ENCODE assay signal across 9 mouse cellular contexts in the genomic region with DNA sequence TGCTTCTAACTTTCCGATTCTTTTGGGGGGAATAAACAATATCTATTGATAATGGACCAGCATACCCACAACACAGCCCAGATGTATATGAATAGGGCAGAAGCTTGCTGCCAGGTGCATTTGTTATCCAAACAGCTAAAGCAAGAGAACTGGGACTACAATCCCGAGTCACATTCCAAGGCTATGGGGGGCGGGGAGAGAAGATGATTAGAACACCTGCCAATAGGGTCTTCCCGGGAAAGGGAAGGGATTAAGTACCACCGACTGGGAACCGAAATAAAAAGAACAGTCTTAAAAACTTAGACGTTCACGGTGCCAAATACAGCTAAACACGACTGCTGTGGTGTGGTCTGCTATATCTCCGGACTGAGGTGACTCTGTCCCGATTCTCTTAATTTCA. TPM values are rescaled to one million over a fixed set of nuclear protein-coding genes. Genes with fewer than 3 reads are reported as not detected.
DNase-seq lines count a peak whose midpoint lies in the region; ATAC-seq and TF ChIP-seq lines count a peak whose summit lies in the region.
"Had no signal": no experiment of that assay in that cellular context is flagged by ENCODE, and none has a peak within 500 bp of the region (broad histone marks: within the 10 kb centered on the region; RNA-seq: fewer than 3 reads in every experiment).

No protein-coding gene starts in this region.

- DNase-seq in lung, adult 2 months, result no peak
- no peak for DNase-seq in lung, adult 18-20 months
- DNase-seq in embryo, embryonic 11 days, result peak; percentile 25
- no peak for DNase-seq in hindbrain, embryonic 14.5 days (ENCODE audit: low spot score)
- no peak for DNase-seq in midbrain, postnatal 0 days (ENCODE audit: low spot score)
- DNase-seq in urinary bladder, postnatal 25 days (ENCODE audit: low spot score), result no peak
- DNase-seq in gastrocnemius, postnatal 25 days, result no peak
- no peak for DNase-seq in MN1 (ENCODE audit: low spot score)

- peak overlapping the region; percentile 93 for H3K9ac ChIP-seq in hindbrain, embryonic 14.5 days
- peak overlapping the region; percentile 71; the same call in 1 of the 2 replicates for H3K9ac ChIP-seq in midbrain, postnatal 0 days (replicated peaks; ENCODE audit: low read length, poor library complexity, severe bottlenecking)

- peaks cover 19% of the 10 kb centered on the region for H3K4me1 ChIP-seq in lung, adult 2 months (ENCODE audit: control insufficient read depth, insufficient read depth, low read length)
- peaks cover 23% of the 10 kb centered on the region for H3K4me1 ChIP-seq in hindbrain, embryonic 14.5 days (replicated peaks; ENCODE audit: control insufficient read depth, insufficient read depth, low read length)
- H3K4me1 ChIP-seq in midbrain, postnatal 0 days (ENCODE audit: insufficient read depth, low read length), result peaks cover 5% of the 10 kb centered on the region; the same call in 1 of the 2 replicates

- no peak for ATAC-seq in hindbrain, embryonic 14.5 days (ENCODE audit: low FRiP score)
- ATAC-seq in midbrain, postnatal 0 days (ENCODE audit: low FRiP score), result no peak

- no peaks in the 10 kb centered on the region for H3K27me3 ChIP-seq in hindbrain, embryonic 14.5 days (ENCODE audit: control insufficient read depth, insufficient read depth, low read length)
- no peaks in the 10 kb centered on the region for H3K27me3 ChIP-seq in midbrain, postnatal 0 days (ENCODE audit: insufficient read depth, low read length)

- H3K9me3 ChIP-seq in hindbrain, embryonic 14.5 days (ENCODE audit: control insufficient read depth, low read length), result no peaks in the 10 kb centered on the region
- no peaks in the 10 kb centered on the region for H3K9me3 ChIP-seq in midbrain, postnatal 0 days (ENCODE audit: low read length)

- TF ChIP-seq CTCF in lung, adult 2 months (IDR thresholded peaks at IDR 0.05; ENCODE audit: insufficient read depth, low read length), result no peak
- no peak for TF ChIP-seq CTCF in midbrain, postnatal 0 days (IDR thresholded peaks at IDR 0.05)

- 0 out of 2 replicates have a peak overlapping the region, but pooled peaks have one; percentile 99 for H3K27ac ChIP-seq in hindbrain, embryonic 14.5 days
- peak overlapping the region; percentile 67 for H3K27ac ChIP-seq in midbrain, postnatal 0 days (ENCODE audit: low read depth, low read length)

- TF ChIP-seq POLR2A in lung, adult 2 months (IDR thresholded peaks at IDR 0.05; ENCODE audit: borderline replicate concordance, extremely low read depth, low read depth, low read length), result no peak

- no peaks in the 10 kb centered on the region for H3K36me3 ChIP-seq in hindbrain, embryonic 14.5 days (replicated peaks; ENCODE audit: control insufficient read depth, insufficient read depth)
- H3K36me3 ChIP-seq in midbrain, postnatal 0 days (ENCODE audit: insufficient read depth, low read length), result no peaks in the 10 kb centered on the region

- H3K4me3 ChIP-seq in lung, adult 2 months (replicated peaks; ENCODE audit: extremely low read depth, low read depth, low read length), result peak overlapping the region; percentile 72
- H3K4me3 ChIP-seq in hindbrain, embryonic 14.5 days (replicated peaks; ENCODE audit: low read length), result peak overlapping the region; percentile 63
- H3K4me3 ChIP-seq in midbrain, postnatal 0 days (ENCODE audit: low read depth, low read length), result peak overlapping the region; percentile 84

- 4% methylated on average over 11 of the region's 11 CpGs for WGBS in lung, adult 2 months
- 4% methylated on average over 11 of the region's 11 CpGs for WGBS in hindbrain, embryonic 14.5 days
- 2% methylated on average over 11 of the region's 11 CpGs for WGBS in midbrain, postnatal 0 days

- peak overlapping the region; percentile 94 for H3K4me2 ChIP-seq in hindbrain, embryonic 14.5 days (replicated peaks)
- peak overlapping the region; percentile 72 for H3K4me2 ChIP-seq in midbrain, postnatal 0 days (ENCODE audit: low read depth, low read length, poor library complexity, severe bottlenecking)

RNA-seq across cellular contexts. Expression of a gene that starts 0.9 kb away (rescaled TPM):
- 17.2 and 17.9 TPM in 2 replicates for polyA plus RNA-seq in lung, adult 2 months (2012; rRNA removed)
- 76.9 and 79.1 TPM in 2 replicates for polyA plus RNA-seq in hindbrain, embryonic 14.5 days (2014; fragmentation: Nextera tagmentation; extraction: Ambion mirVana)
- 40.2 and 44.2 TPM in 2 replicates for total RNA-seq in midbrain, postnatal 0 days (2014; rRNA removed)
- polyA plus RNA-seq in midbrain, postnatal 0 days (2015; fragmentation: Nextera tagmentation; extraction: Ambion mirVana), result 73.0 and 81.9 TPM in 2 replicates
- total RNA-seq in gastrocnemius, postnatal 25 days (2021), result 10 to 100 TPM; 29.2 to 29.6 TPM

RNA-seq across cellular contexts. Expression of a gene that starts 1.7 kb away (rescaled TPM):
- 1.7 TPM in 2 replicates for polyA plus RNA-seq in lung, adult 2 months (2012; rRNA removed)
- polyA plus RNA-seq in hindbrain, embryonic 14.5 days (2014; fragmentation: Nextera tagmentation; extraction: Ambion mirVana), result 0.84 TPM in 1 of 2 replicates, not detected in the other
- total RNA-seq in midbrain, postnatal 0 days (2014; rRNA removed), result not detected in 2 replicates
- 3.2 and 7.6 TPM in 2 replicates for polyA plus RNA-seq in midbrain, postnatal 0 days (2015; fragmentation: Nextera tagmentation; extraction: Ambion mirVana)
- total RNA-seq in gastrocnemius, postnatal 25 days (2021), result 1 to 10 TPM in 1 of 2 experiments, not detected in 1; 1.7 TPM
- total RNA-seq: common myeloid progenitor, adult 5-6 weeks had no signal

RNA-seq across cellular contexts. Expression of a gene that starts 30.4 kb away (rescaled TPM):
- polyA plus RNA-seq in lung, adult 2 months (2012; rRNA removed), result 71.7 and 74.9 TPM in 2 replicates
- polyA plus RNA-seq in hindbrain, embryonic 14.5 days (2014; fragmentation: Nextera tagmentation; extraction: Ambion mirVana), result 30.6 and 32.6 TPM in 2 replicates
- 12.6 and 16.1 TPM in 2 replicates for total RNA-seq in midbrain, postnatal 0 days (2014; rRNA removed)
- 32.6 and 32.7 TPM in 2 replicates for polyA plus RNA-seq in midbrain, postnatal 0 days (2015; fragmentation: Nextera tagmentation; extraction: Ambion mirVana)
- 10 to 100 TPM; 15.5 to 19.6 TPM for total RNA-seq in gastrocnemius, postnatal 25 days (2021)

RNA-seq across cellular contexts. Expression of a gene that starts 50.6 kb away (rescaled TPM):
- polyA plus RNA-seq in lung, adult 2 months (2012; rRNA removed), result 3.8 and 4.9 TPM in 2 replicates
- polyA plus RNA-seq in hindbrain, embryonic 14.5 days (2014; fragmentation: Nextera tagmentation; extraction: Ambion mirVana), result 22.3 and 24.4 TPM in 2 replicates
- 5.4 and 5.6 TPM in 2 replicates for total RNA-seq in midbrain, postnatal 0 days (2014; rRNA removed)
- polyA plus RNA-seq in midbrain, postnatal 0 days (2015; fragmentation: Nextera tagmentation; extraction: Ambion mirVana), result 35.1 and 36.0 TPM in 2 replicates
- under 1 TPM in 1 of 2 experiments, not detected in 1; 0.11 TPM for total RNA-seq in gastrocnemius, postnatal 25 days (2021)
